Mouse (Mus musculus) lung, embryonic 16.5 days (tissue): ENCODE measurements around the gene Usp5. TPM values are rescaled to one million over a fixed set of nuclear protein-coding genes. Genes with fewer than 3 reads are reported as not detected.

Experiments
- ATAC-seq: fragments of 200-750 bp; cut with Nextera tagmentation; 2 replicates; pipeline ENCODE4 v1.8.0; 2017; ENCODE audit warnings: low read depth, mild to moderate bottlenecking, moderate library complexity
- H3K27ac ChIP-seq: fragments of 300-500 bp; sonication (generic); 2 replicates; pipeline ENCODE4 v1.5.1; 2014; ENCODE audit warnings: mild to moderate bottlenecking, control low read depth, low read length
- H3K27me3 ChIP-seq: fragments of 300-500 bp; sonication (generic); 2 replicates; pipeline ENCODE4 v1.6.1; 2014; ENCODE audit warnings: low read depth, low read length, mixed read lengths; ENCODE audit not compliant: control insufficient read depth, insufficient read depth
- H3K36me3 ChIP-seq: fragments of 300-500 bp; sonication (generic); 2 replicates; pipeline ENCODE4 v1.6.1; 2014; ENCODE audit warnings: low read length; ENCODE audit not compliant: control insufficient read depth, insufficient read depth
- H3K4me1 ChIP-seq: fragments of 300-500 bp; sonication (generic); replicated peaks from 2 replicates; pipeline ENCODE4 v1.6.1; 2014; ENCODE audit warnings: low read length, mixed read lengths; ENCODE audit not compliant: control insufficient read depth, insufficient read depth
- H3K4me2 ChIP-seq: fragments of 300-500 bp; sonication (generic); 2 replicates; pipeline ENCODE4 v1.6.1; 2014; ENCODE audit warnings: low read depth, low read length, control low read depth
- H3K4me3 ChIP-seq: fragments of 300-500 bp; sonication (generic); 2 replicates; pipeline ENCODE4 v1.5.1; 2014; ENCODE audit warnings: mild to moderate bottlenecking, low read length, control low read depth
- H3K9ac ChIP-seq: fragments of 300-500 bp; sonication (generic); 2 replicates; pipeline ENCODE4 v1.6.1; 2014; ENCODE audit warnings: low read length, control low read depth
- H3K9me3 ChIP-seq: fragments of 300-500 bp; sonication (generic); 2 replicates; pipeline ENCODE4 v1.6.1; 2016; ENCODE audit warnings: low read length; ENCODE audit not compliant: control insufficient read depth
- WGBS: fragments of 180-500 bp; shearing (Covaris S2); extraction: QIAGEN DNeasy Blood & Tissue Kit; methylation state at CpG from one replicate; pipeline ENCODE4 v1.1.7; 2014; 5-methylcytosine and 5-hydroxymethylcytosine counted together
- polyA plus RNA-seq: library from polyadenylated mRNA; unstranded; fragments of >200 nt; fragmentation: Nextera tagmentation; extraction: Ambion mirVana; gene quantifications from 2 replicates; pipeline ENCODE4 v1.2.1, GENCODE M21; 2015

Usp5 gene
- 138 and 139 TPM in 2 replicates for polyA plus RNA-seq

GRCm38 (mm10) chr6:124828868-124829798 lies at the start of gene Usp5, which contains the start of gene Cdca3:
Gene Usp5, minus strand, starts transcription at chr6:124829484.
Gene Cdca3, plus strand, starts transcription at chr6:124829547.
- H3K4me2 ChIP-seq: peak within 1 kb of the TSS; percentile 83
- peak within 1 kb of the TSS; percentile 85 for H3K9ac ChIP-seq
- H3K27ac ChIP-seq: peak within 1 kb of the TSS; percentile 92
- peaks cover 18% of the 10 kb centered on the region for H3K36me3 ChIP-seq
- under 1% methylated on average over 55 of the region's 55 CpGs for WGBS
- H3K9me3 ChIP-seq: no peaks in the 10 kb centered on the region
- H3K4me3 ChIP-seq: peak within 1 kb of the TSS; percentile 76
- peak; percentile 95 for ATAC-seq
- no peaks in the 10 kb centered on the region for H3K27me3 ChIP-seq
- H3K4me1 ChIP-seq: peaks cover 14% of the 10 kb centered on the region

- H3K36me3 ChIP-seq: no peaks in the 10 kb centered on the region
- no peaks in the 10 kb centered on the region for H3K27me3 ChIP-seq
- H3K9ac ChIP-seq: no peak overlapping the region
- ATAC-seq: no peak
- no peak overlapping the region for H3K4me3 ChIP-seq
- H3K4me2 ChIP-seq: no peak overlapping the region
- H3K4me1 ChIP-seq: no peaks in the 10 kb centered on the region
- H3K9me3 ChIP-seq: no peaks in the 10 kb centered on the region
- 13% methylated on average over 3 of the region's 3 CpGs for WGBS
- no peak overlapping the region for H3K27ac ChIP-seq
Observed at GRCm38 (mm10) chr6:124874348-124874747, 45.1 kb upstream of the Usp5 start.

GRCm38 (mm10) chr6:124866560-124866959 lies 37.3 kb upstream of the Usp5 start:
- Histone ChIP-seq H3K27me3 (peaks cover 24% of the 10 kb centered on the region), H3K9me3 (no peaks in the 10 kb centered on the region), H3K27ac (no peak overlapping the region), H3K36me3 (no peaks in the 10 kb centered on the region), H3K4me1 (peaks cover 11% of the 10 kb centered on the region), H3K9ac (no peak overlapping the region), H3K4me2 (no peak overlapping the region), H3K4me3 (no peak overlapping the region)
- 59% methylated on average over 6 of the region's 7 CpGs for WGBS
- ATAC-seq: no peak

GRCm38 (mm10) chr6:124865766-124866362 lies 36.6 kb upstream of the Usp5 start:
- H3K27me3 ChIP-seq: peaks cover 29% of the 10 kb centered on the region
- WGBS: 33% methylated on average over 18 of the region's 18 CpGs
- H3K36me3 ChIP-seq: no peaks in the 10 kb centered on the region
- H3K4me3 ChIP-seq: no peak overlapping the region
- H3K27ac ChIP-seq: no peak overlapping the region
- H3K4me2 ChIP-seq: no peak overlapping the region
- no peaks in the 10 kb centered on the region for H3K9me3 ChIP-seq
- H3K9ac ChIP-seq: no peak overlapping the region
- H3K4me1 ChIP-seq: peaks cover 11% of the 10 kb centered on the region
- no peak for ATAC-seq

- H3K4me1 ChIP-seq: peaks cover 11% of the 10 kb centered on the region
- peak; percentile 66 for ATAC-seq
- peak within 1 kb of the TSS; percentile 59 for H3K4me3 ChIP-seq
- no peaks in the 10 kb centered on the region for H3K36me3 ChIP-seq
- WGBS: under 1% methylated on average over 38 of the region's 43 CpGs
- no peak within 1 kb of the TSS for H3K27ac ChIP-seq
- no peaks in the 10 kb centered on the region for H3K9me3 ChIP-seq
- H3K9ac ChIP-seq: peak within 1 kb of the TSS; percentile 72
- peak within 1 kb of the TSS; percentile 99 for H3K4me2 ChIP-seq
- peaks cover 38% of the 10 kb centered on the region for H3K27me3 ChIP-seq
Observed at GRCm38 (mm10) chr6:124863658-124864298, 34.5 kb upstream of the Usp5 start, which contains the start of gene Gpr162. Gene Gpr162, minus strand, starts transcription at chr6:124863983.

GRCm38 (mm10) chr6:124863125-124863657 lies 33.9 kb upstream of the Usp5 start:
- H3K9ac ChIP-seq: peak overlapping the region; percentile 72
- H3K9me3 ChIP-seq: no peaks in the 10 kb centered on the region
- 2% methylated on average over 11 of the region's 16 CpGs for WGBS
- no peaks in the 10 kb centered on the region for H3K36me3 ChIP-seq
- peaks cover 44% of the 10 kb centered on the region for H3K27me3 ChIP-seq
- peaks cover 12% of the 10 kb centered on the region for H3K4me1 ChIP-seq
- no peak overlapping the region for H3K27ac ChIP-seq
- peak overlapping the region; percentile 59 for H3K4me3 ChIP-seq
- ATAC-seq: peak; percentile 11
- H3K4me2 ChIP-seq: peak overlapping the region; percentile 99

GRCm38 (mm10) chr6:124862406-124863124 lies 33.3 kb upstream of the Usp5 start:
- no peaks in the 10 kb centered on the region for H3K9me3 ChIP-seq
- no peak overlapping the region; the same call in 1 of the 2 replicates for H3K4me3 ChIP-seq
- no peaks in the 10 kb centered on the region for H3K36me3 ChIP-seq
- ATAC-seq: no peak
- no peak overlapping the region for H3K9ac ChIP-seq
- peak overlapping the region; percentile 99 for H3K4me2 ChIP-seq
- H3K27me3 ChIP-seq: peaks cover 44% of the 10 kb centered on the region
- WGBS: 18% methylated on average over 8 of the region's 8 CpGs
- no peak overlapping the region for H3K27ac ChIP-seq
- H3K4me1 ChIP-seq: peaks cover 18% of the 10 kb centered on the region

- no peak overlapping the region for H3K4me3 ChIP-seq
- H3K27me3 ChIP-seq: peaks cover 44% of the 10 kb centered on the region
- 41% methylated on average over 3 of the region's 3 CpGs for WGBS
- H3K9me3 ChIP-seq: no peaks in the 10 kb centered on the region
- no peak for ATAC-seq
- no peak overlapping the region for H3K4me2 ChIP-seq
- no peaks in the 10 kb centered on the region for H3K36me3 ChIP-seq
- no peak overlapping the region for H3K9ac ChIP-seq
- H3K27ac ChIP-seq: no peak overlapping the region
- peaks cover 18% of the 10 kb centered on the region for H3K4me1 ChIP-seq
Observed at GRCm38 (mm10) chr6:124861802-124862201, 32.5 kb upstream of the Usp5 start.
